Mouse (Mus musculus): ENCODE measurements around the gene Cadm1.

The Cadm1 gene

GRCm38 (mm10) chr9:47529602-47530450, at the start of gene Cadm1:
Gene Cadm1, plus strand, starts transcription at chr9:47530173.
- peak; percentile 13 to 51 for DNase-seq (ENCODE audit: low read depth in 1 of 2, low spot score in 2 of 2)

DNA sequence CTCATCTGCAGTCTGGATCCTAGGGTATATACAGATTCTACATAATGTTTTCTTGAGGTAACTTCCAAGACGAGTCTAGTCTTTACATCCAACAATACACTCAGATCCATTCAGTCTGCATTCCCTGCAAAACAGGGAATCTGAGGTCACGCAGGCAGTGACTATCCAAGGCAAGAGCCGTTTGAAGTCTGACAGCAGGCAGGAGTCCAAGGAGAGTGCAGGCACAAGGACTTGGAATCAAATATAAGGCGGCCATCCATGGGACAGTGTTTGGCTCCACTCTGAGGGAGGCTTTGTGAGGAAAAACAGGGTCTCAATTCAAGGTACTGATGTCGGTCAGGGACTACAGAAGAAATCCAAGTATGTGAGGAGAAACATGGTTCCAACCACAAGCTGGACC, 45.5 kb upstream of the Cadm1 start:
- no peak for DNase-seq (ENCODE audit: low read depth in 1 of 2, low spot score in 2 of 2)

DNA sequence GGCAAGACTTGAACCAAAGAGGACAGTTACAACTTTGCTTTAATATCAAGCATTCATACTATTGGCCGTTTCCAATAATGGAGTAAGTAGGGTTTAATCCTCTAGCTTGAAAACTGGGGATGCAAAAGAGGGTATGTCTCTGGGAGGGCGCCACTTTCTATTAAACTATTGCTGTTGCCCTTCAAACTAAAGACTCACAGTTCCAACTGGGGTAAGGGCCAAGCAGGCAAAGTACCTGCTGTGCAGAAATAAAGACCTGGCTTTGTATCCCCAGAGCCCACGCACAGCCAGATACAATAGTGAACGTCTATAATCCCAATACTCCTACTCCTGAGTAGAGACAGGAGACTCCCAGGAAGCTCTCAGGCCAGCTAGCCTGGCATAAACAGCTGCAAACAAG, 44.8 kb upstream of the Cadm1 start:
- DNase-seq (ENCODE audit: low read depth in 1 of 2, low spot score in 2 of 2), result no peak

DNA sequence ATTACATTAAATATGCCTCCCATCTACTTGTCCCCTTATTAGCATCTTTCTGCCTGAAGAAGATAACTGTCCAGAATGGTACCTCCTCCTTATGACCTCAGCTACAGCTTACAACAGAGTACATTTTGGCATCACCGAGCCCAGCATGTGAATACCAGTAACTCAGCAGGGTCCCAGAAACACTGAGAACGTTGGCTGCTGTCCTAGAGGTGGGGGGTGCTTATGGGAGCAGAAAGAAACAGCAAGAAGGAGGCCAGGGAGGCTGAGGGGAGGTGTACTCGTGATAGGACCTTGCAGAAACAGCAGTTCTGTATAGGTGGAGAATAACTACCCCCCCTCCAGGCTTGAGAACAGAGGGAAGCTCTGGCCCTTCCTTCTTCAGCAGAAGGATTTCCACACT, 30.2 kb upstream of the Cadm1 start:
- DNase-seq (ENCODE audit: low read depth in 1 of 2, low spot score in 2 of 2), result no peak

DNA sequence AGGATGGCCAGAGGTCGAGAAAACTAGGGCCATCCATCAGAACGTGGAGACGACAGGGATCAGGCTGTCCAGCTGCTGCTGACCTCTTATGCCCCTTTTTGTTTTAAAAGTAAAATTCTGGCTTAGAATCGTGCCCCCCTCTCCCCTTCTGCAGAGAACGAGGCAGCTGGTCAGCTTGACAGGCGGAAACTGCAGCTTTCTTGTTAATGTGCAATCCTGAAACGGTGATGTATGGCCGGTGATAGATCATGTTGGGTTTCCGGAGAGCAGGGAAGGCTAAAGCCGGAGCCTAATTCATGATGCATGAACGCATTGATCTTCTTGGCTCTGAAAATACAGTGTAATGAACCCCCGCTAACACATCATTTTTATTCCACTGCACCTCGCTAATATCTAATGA, 24.0 kb upstream of the Cadm1 start:
- DNase-seq (ENCODE audit: low read depth in 1 of 2, low spot score in 2 of 2), result no peak

GRCm38 (mm10) chr9:47506876-47507275, 23.1 kb upstream of the Cadm1 start:
- no peak for DNase-seq (ENCODE audit: low read depth in 1 of 2, low spot score in 2 of 2)

DNA sequence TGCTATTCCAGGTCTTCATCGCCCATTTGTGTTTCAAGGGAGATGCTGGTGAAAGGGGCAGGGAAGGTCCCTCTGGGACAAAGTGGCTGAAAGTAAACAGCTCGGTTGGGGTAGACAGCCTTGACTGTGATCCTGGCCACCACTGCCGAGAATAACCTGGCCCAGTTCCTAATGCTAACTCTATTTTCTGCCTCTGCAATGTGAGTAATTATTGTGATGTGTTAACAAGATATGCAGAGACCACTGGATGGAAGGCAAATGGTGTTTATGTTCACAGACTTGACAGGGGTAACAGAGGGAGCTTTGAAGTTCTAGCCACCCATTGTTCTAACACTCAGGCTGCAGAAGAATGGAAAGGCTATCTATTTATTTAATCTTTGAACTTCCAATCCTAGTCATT, 21.9 kb upstream of the Cadm1 start:
- DNase-seq (ENCODE audit: low read depth in 1 of 2, low spot score in 2 of 2), result no peak

- no peak for DNase-seq (ENCODE audit: low read depth in 1 of 2, low spot score in 2 of 2)
Observed at GRCm38 (mm10) chr9:47512521-47512920, 17.5 kb upstream of the Cadm1 start.

DNA sequence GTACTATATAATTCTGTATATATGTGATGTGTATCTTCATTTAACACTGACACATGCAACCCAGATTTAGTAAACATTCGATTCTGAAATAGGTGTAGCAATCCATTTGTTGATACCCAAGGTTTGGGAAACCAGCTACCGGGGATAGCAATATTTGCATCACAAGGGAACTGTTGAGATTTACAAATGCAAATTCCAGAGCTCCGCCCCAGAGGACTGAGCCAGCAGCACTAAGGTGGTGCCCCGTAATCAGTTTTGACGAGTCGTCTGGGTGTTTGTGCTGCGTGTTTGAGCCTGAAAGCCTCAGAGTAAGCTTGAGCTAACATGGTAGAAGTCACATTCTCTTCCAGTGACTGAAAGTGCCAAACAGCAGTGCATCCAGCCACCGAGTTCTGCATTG, 15.7 kb upstream of the Cadm1 start:
- DNase-seq (ENCODE audit: low read depth in 1 of 2, low spot score in 2 of 2), result no peak

DNA sequence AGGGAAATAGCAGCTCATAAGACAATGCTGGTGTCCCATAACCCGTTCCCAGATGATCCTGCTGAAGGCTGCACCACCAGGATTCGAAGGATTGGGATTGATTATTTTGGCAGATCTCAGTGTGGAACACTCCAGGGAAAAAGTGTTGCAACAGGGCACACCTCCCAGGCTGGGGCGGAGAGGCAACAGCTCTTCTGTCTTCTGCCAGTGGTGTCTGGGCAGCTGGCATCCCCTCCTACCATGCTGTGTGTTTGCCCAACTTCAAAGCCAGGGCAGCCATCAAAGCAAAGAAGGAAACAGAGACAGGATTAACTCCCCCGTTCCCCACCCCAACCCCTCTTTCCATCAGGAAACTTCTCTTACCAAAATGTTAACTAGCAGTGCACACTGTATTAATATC, 13.7 kb upstream of the Cadm1 start:
- DNase-seq (ENCODE audit: low read depth in 1 of 2, low spot score in 2 of 2), result no peak

GRCm38 (mm10) chr9:47527290-47527689, 2.7 kb upstream of the Cadm1 start:
- DNase-seq (ENCODE audit: low read depth in 1 of 2, low spot score in 2 of 2), result no peak

DNA sequence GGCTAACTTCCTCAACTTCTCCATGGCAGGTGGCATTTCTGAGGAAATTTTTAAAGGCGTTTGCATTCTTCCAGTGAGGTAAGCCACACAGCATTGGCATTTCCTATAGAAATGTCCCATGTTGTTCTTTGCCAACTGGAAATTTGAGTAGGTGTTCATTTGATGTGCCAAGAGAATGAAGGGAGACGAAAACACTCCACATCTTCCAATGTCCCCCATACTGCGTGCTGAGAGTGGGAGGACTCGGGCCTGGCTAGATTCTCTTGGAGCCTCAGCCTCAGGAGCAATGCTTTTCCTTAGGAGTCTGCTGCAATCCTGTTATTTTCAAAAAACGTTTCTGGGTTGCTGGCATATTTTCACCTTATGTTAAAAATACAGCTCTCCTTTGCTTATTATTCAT, 2.2 kb upstream of the Cadm1 start:
- DNase-seq (ENCODE audit: low read depth in 1 of 2, low spot score in 2 of 2), result no peak

GRCm38 (mm10) chr9:47529182-47529581, 791 bp upstream of the Cadm1 start:
- DNase-seq (ENCODE audit: low read depth in 1 of 2, low spot score in 2 of 2), result no peak

DNA sequence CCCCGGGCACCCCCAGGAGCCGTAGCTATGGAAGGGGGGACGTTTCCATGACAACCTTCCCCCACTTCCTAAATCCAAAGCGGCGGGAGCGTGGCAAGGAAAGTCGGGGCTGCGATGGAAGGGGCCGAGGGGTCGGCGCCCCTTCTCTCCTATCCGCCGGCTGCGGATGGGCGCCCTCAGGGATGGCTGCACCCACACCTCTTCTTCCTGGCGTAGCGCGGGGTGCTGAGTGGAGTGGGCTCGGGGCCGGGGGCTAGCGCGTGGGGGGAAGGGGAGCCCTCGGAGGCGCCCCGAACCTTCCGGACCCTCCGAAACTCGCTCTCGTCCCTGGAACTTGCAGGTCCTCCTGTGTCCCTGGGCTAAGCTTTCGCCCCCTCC, 560 bp downstream of the Cadm1 start:
- no peak for DNase-seq (ENCODE audit: low read depth in 1 of 2, low spot score in 2 of 2)

- no peak for DNase-seq (ENCODE audit: low read depth in 1 of 2, low spot score in 2 of 2)
Observed at GRCm38 (mm10) chr9:47530922-47531850, 1.2 kb downstream of the Cadm1 start.

- no peak for DNase-seq (ENCODE audit: low read depth in 1 of 2, low spot score in 2 of 2)
Observed at GRCm38 (mm10) chr9:47532215-47532865, 2.4 kb downstream of the Cadm1 start.

DNA sequence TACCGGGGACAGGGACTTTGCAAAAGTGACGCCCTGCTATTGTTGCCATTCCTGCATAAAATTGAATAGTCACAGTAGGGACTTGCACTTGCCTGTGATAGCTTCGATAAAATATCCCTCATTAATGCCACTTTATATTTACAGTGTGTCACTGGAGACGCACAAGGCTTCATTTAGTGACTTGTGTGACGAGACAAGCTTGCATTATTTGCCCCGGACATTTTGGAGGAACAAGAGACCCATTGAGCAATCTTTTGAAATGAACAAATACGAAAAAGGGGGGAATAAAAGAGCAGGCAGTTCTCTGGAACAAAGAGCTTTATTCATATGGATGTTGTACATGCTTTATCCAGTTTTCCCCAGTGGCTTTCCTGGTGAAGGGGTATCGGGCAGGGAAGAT, 3.5 kb downstream of the Cadm1 start:
- no peak for DNase-seq (ENCODE audit: low read depth in 1 of 2, low spot score in 2 of 2)

- DNase-seq (ENCODE audit: low read depth in 1 of 2, low spot score in 2 of 2), result no peak
Observed at GRCm38 (mm10) chr9:47534573-47535475, 4.9 kb downstream of the Cadm1 start.

- DNase-seq (ENCODE audit: low read depth in 1 of 2, low spot score in 2 of 2), result no peak
Observed at GRCm38 (mm10) chr9:47545245-47545644, 15.3 kb downstream of the Cadm1 start.

DNA sequence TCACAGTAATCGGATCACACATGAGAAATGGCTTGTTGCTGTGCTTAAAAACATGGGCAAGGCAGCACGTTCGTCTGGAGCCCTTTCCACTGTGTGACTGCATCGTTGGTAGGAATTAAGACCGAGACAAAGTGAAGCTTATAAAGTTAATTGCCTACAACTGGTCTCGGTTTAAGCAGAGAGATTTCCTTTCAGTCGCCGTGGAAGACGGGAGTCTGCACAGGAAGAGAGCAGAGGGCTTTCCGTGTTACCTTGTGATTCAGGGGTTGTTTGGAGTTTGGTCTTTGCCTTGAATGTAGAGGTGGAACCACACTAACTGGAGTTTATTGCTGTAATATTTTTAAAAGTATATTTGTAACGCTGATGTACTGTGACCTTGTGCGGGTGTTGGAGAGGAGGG, 15.7 kb downstream of the Cadm1 start:
- no peak for DNase-seq (ENCODE audit: low read depth in 1 of 2, low spot score in 2 of 2)

GRCm38 (mm10) chr9:47548402-47548801, 18.4 kb downstream of the Cadm1 start:
- DNase-seq (ENCODE audit: low read depth in 1 of 2, low spot score in 2 of 2), result no peak

All from monocyte, adult 2 months (primary cell).